Mouse (Mus musculus): ENCODE measurements at regions not wholly inside any gene's neighbourhood (a gene's known extent, or its start where the extent isn't known, plus 50 kb on each side); places are given as distances from the start of the nearest gene placed in this dataset.

GRCm38 (mm10) chr13:82264236-82264635 lies 481.4 kb downstream of the Cetn3 start:
- 65% methylated on average over 2 of the region's 2 CpGs for WGBS

DNA sequence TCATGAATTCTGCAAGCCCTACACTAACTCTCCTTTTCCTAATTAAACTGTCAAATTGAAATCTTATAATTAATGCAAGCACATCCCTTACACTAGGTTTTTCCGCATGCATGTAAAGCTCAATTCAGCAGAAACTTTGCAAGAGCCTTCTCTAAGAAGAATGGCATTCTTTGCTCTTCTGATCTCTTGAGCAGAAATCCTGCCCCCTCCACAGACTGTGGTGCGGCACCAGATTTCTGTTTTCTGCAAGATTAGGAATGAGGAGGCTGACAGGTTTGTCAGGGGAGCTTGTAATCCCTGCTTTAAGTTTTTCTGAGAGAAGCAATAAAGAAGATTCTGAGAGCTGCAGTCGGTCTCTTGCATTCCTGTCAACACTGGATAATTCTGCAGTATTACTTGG lies 482.3 kb downstream of the Cetn3 start:
- Histone ChIP-seq H3K27me3 (ENCODE audit: insufficient read depth, low read length) (no peaks in the 10 kb centered on the region), H3K4me3 (ENCODE audit: low read depth, low read length) (no peak overlapping the region), H3K4me2 (ENCODE audit: low read depth, low read length, poor library complexity, severe bottlenecking) (no peak overlapping the region), H3K36me3 (ENCODE audit: insufficient read depth, low read length) (no peaks in the 10 kb centered on the region), H3K9me3 (ENCODE audit: low read length) (no peaks in the 10 kb centered on the region), H3K27ac (ENCODE audit: low read depth, low read length) (0 out of 2 replicates have a peak overlapping the region, but pooled peaks have one; percentile 6), H3K9ac (replicated peaks; ENCODE audit: low read length, poor library complexity, severe bottlenecking) (no peak overlapping the region), H3K4me1 (ENCODE audit: insufficient read depth, low read length) (no peaks in the 10 kb centered on the region)
- DNase-seq (ENCODE audit: low spot score): no peak
- WGBS: 22% methylated on average over 3 of the region's 3 CpGs
- TF ChIP-seq CTCF (IDR thresholded peaks at IDR 0.05): no peak
- ATAC-seq (ENCODE audit: low FRiP score): no peak

More at GRCm38 (mm10) chr13:82264236-82264635, 481.4 kb downstream of the Cetn3 start:
- no peak overlapping the region for H3K4me2 ChIP-seq (ENCODE audit: low read depth, low read length, poor library complexity, severe bottlenecking)
- H3K36me3 ChIP-seq (ENCODE audit: insufficient read depth, low read length): no peaks in the 10 kb centered on the region
- ATAC-seq (ENCODE audit: low FRiP score) (no peak), DNase-seq (ENCODE audit: low spot score) (no peak)
- H3K9me3 ChIP-seq (ENCODE audit: low read length): no peaks in the 10 kb centered on the region
- H3K27me3 ChIP-seq (ENCODE audit: insufficient read depth, low read length): no peaks in the 10 kb centered on the region
- H3K27ac ChIP-seq (ENCODE audit: low read depth, low read length): no peak overlapping the region
- no peaks in the 10 kb centered on the region for H3K4me1 ChIP-seq (ENCODE audit: insufficient read depth, low read length)
- H3K4me3 ChIP-seq (ENCODE audit: low read depth, low read length): no peak overlapping the region
- no peak overlapping the region for H3K9ac ChIP-seq (replicated peaks; ENCODE audit: low read length, poor library complexity, severe bottlenecking)
- TF ChIP-seq CTCF (IDR thresholded peaks at IDR 0.05): no peak

DNA sequence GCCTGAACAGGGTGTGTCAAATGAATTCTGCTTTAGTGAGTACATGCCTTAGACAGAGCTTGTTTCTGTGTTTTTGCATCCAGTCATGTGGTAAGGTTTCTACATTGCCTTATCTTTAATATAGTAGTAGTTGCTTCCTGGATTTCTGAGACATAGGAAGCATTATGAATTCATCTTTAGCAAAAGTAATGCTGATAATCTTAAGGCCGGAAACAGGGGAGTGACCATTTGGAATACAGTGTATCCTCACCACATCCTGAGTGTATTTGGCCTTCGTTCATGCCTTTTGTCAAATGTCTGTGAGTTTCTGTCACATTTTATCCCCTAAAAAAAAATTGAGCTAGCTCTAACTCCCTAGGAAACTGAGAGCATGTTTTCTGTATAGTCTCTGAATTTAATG lies 482.9 kb downstream of the Cetn3 start:
- DNase-seq (ENCODE audit: low spot score) (no peak), ATAC-seq (ENCODE audit: low FRiP score) (no peak)
- Histone ChIP-seq H3K27me3 (ENCODE audit: insufficient read depth, low read length) (no peaks in the 10 kb centered on the region), H3K27ac (ENCODE audit: low read depth, low read length) (no peak overlapping the region), H3K9ac (replicated peaks; ENCODE audit: low read length, poor library complexity, severe bottlenecking) (no peak overlapping the region), H3K4me1 (ENCODE audit: insufficient read depth, low read length) (no peaks in the 10 kb centered on the region), H3K36me3 (ENCODE audit: insufficient read depth, low read length) (no peaks in the 10 kb centered on the region), H3K4me2 (ENCODE audit: low read depth, low read length, poor library complexity, severe bottlenecking) (no peak overlapping the region), H3K4me3 (ENCODE audit: low read depth, low read length) (no peak overlapping the region), H3K9me3 (ENCODE audit: low read length) (no peaks in the 10 kb centered on the region)
- no peak for TF ChIP-seq CTCF (IDR thresholded peaks at IDR 0.05)
- WGBS: 72% methylated on average over 2 of the region's 2 CpGs

DNA sequence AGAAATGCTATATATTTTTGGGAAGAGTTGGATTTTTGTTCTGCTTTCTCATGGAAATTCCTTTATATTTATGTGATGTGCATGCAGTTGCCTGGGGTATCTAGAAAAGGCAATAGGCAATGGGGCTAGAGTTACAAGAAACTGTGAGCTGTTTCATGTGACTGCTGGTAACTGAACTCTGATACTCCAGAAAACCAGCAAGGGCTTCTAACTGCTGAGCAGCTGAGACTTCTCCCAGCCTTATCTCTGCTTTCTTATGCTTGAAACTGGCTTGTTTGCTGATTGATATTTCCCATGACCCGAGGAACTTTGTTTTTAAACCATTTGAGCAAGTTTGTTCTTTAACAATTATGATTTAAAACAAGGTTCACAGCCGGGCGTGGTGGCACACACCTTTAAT lies 491.9 kb downstream of the Cetn3 start:
- Histone ChIP-seq H3K9ac (replicated peaks; ENCODE audit: low read length, poor library complexity, severe bottlenecking) (no peak overlapping the region), H3K4me2 (ENCODE audit: low read depth, low read length, poor library complexity, severe bottlenecking) (no peak overlapping the region), H3K9me3 (ENCODE audit: low read length) (no peaks in the 10 kb centered on the region), H3K4me1 (ENCODE audit: insufficient read depth, low read length) (no peaks in the 10 kb centered on the region), H3K36me3 (ENCODE audit: insufficient read depth, low read length) (no peaks in the 10 kb centered on the region), H3K4me3 (ENCODE audit: low read depth, low read length) (no peak overlapping the region), H3K27ac (ENCODE audit: low read depth, low read length) (no peak overlapping the region), H3K27me3 (ENCODE audit: insufficient read depth, low read length) (no peaks in the 10 kb centered on the region)
- DNase-seq (ENCODE audit: low spot score): no peak
- WGBS: 79% methylated on average over 3 of the region's 3 CpGs
- TF ChIP-seq CTCF (IDR thresholded peaks at IDR 0.05): no peak
- no peak for ATAC-seq (ENCODE audit: low FRiP score)

GRCm38 (mm10) chr13:82276001-82276400 lies 493.1 kb downstream of the Cetn3 start:
- no peaks in the 10 kb centered on the region for H3K27me3 ChIP-seq (ENCODE audit: insufficient read depth, low read length)
- no peak overlapping the region for H3K4me3 ChIP-seq (ENCODE audit: low read depth, low read length)
- no peaks in the 10 kb centered on the region for H3K9me3 ChIP-seq (ENCODE audit: low read length)
- H3K4me1 ChIP-seq (ENCODE audit: insufficient read depth, low read length): no peaks in the 10 kb centered on the region
- no peak overlapping the region for H3K9ac ChIP-seq (replicated peaks; ENCODE audit: low read length, poor library complexity, severe bottlenecking)
- no peak overlapping the region for H3K27ac ChIP-seq (ENCODE audit: low read depth, low read length)
- no peak for TF ChIP-seq CTCF (IDR thresholded peaks at IDR 0.05)
- ATAC-seq (ENCODE audit: low FRiP score) (no peak), DNase-seq (ENCODE audit: low spot score) (no peak)
- WGBS: 94% methylated on average over 3 of the region's 3 CpGs
- no peak overlapping the region for H3K4me2 ChIP-seq (ENCODE audit: low read depth, low read length, poor library complexity, severe bottlenecking)
- H3K36me3 ChIP-seq (ENCODE audit: insufficient read depth, low read length): no peaks in the 10 kb centered on the region

DNA sequence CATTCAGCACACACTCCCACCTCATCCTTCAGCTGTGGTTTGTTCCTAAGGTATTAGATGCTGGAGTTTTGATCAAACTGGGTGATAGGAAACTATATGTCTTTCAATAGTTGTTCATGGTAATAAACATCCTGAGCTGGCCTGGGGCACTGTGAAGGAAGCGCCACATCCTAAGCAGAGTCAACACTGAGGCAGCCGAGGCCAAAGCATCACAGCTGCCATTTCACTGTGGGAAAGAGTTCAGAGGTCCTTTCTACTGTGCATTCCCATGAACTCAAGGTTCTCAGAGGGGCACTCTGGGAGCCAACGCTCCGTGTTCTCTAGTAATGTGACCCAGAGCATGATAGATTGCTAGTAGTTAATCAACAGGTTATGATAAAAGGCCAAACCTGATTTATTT lies 497.9 kb downstream of the Cetn3 start:
- no peak overlapping the region for H3K9ac ChIP-seq (replicated peaks; ENCODE audit: low read length, poor library complexity, severe bottlenecking)
- WGBS: 85% methylated on average over 4 of the region's 4 CpGs
- no peaks in the 10 kb centered on the region for H3K27me3 ChIP-seq (ENCODE audit: insufficient read depth, low read length)
- H3K9me3 ChIP-seq (ENCODE audit: low read length): no peaks in the 10 kb centered on the region
- ATAC-seq (ENCODE audit: low FRiP score) (no peak), DNase-seq (ENCODE audit: low spot score) (no peak)
- no peak overlapping the region for H3K4me3 ChIP-seq (ENCODE audit: low read depth, low read length)
- H3K36me3 ChIP-seq (ENCODE audit: insufficient read depth, low read length): no peaks in the 10 kb centered on the region
- H3K4me2 ChIP-seq (ENCODE audit: low read depth, low read length, poor library complexity, severe bottlenecking): no peak overlapping the region
- TF ChIP-seq CTCF (IDR thresholded peaks at IDR 0.05): no peak
- H3K4me1 ChIP-seq (ENCODE audit: insufficient read depth, low read length): no peaks in the 10 kb centered on the region
- H3K27ac ChIP-seq (ENCODE audit: low read depth, low read length): no peak overlapping the region
